Mouse (Mus musculus) gastrocnemius, postnatal 25 days (tissue): ENCODE measurements around the gene Matn3. TPM values are rescaled to one million over a fixed set of nuclear protein-coding genes. Genes with fewer than 3 reads are reported as not detected.

Experiments
- DNase-seq: peaks from one replicate; pipeline ENCODE4 v3.0.0; 2022
- total RNA-seq, 2 experiments: library from RNA; stranded (reverse); gene quantifications; 1 replicate in 1 of 2; 2 replicates in 1 of 2; pipeline ENCODE4 v1.2.3; 2021

Gene Matn3
- total RNA-seq, 2 experiments from 2014 or later, result 0.56 TPM; not detected in 1

DNA sequence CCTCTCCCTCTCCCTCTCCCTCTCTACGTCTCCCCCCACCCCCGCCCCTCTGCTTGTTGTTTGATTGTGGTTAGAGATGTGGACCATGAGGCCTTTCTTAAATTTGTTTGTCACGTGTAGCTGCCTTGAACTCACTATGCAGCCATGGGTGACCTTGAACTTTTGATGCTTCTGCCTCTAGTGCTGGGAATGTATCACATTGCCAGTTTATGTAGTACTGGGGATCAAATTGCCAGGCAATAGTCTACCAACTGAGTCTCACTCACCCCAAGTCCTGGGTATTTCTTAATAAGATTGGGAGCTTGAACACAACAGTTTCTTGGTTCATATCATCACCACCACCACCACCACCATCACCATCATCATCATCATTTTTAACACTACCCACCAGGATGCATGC, 73.3 kb downstream of the Matn3 start:
- DNase-seq, result no peak

Other genes starting within 250 kb of the Matn3 start
- 1 to 10 TPM; 3.6 to 5.1 TPM for gene Sdc1, start 176.6 kb upstream of the Matn3 start, total RNA-seq
- gene Laptm4a, start 26.3 kb upstream of the Matn3 start, total RNA-seq, result 100 to 1,000 TPM; 222 to 266 TPM
- 1 to 10 TPM; 9.2 to 9.7 TPM for gene Wdr35, start 26.0 kb downstream of the Matn3 start, total RNA-seq
- gene Ttc32, start 82.1 kb downstream of the Matn3 start, total RNA-seq, result 10 to 100 TPM; 16.5 to 19.8 TPM